Comparison of ENCODE assay signal across 8 mouse cellular contexts in the genomic region with DNA sequence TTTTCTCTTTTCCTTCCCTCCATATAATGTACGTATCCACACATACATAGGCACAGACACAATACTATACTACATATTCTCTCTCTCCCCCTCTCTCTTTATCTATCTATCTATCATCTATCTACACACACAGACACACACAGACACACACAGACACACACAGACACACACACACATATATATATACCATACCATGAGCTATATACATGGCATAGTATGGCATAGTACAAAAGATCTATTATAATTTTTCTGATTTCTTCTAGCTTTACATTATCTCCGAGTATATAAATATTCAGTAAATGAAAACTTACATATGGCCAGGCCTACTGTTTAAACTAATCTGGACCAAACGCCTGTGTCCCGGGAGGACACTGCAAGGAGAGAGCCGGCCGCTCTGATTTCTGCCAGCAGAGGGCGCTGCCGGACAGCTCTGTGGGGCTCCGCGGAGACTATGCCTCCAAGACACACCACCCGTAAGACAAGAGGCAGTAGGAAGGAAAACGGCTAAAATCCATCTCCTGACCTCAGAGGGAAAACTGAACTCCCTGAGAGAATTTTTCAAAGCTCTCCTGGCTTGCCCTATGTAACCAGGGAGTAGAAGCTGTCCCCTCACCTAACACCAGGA. TPM values are rescaled to one million over a fixed set of nuclear protein-coding genes. Genes with fewer than 3 reads are reported as not detected.
A peak's percentile ranks its signal among the peaks of the same experiment; 100 is the strongest.
DNase-seq lines count a peak whose midpoint lies in the region; ATAC-seq and TF ChIP-seq lines count a peak whose summit lies in the region.

No protein-coding gene starts in this region.

- no peaks in the 10 kb centered on the region for H3K36me3 ChIP-seq in MEL (ENCODE audit: control insufficient read depth in 1 of 2, insufficient read depth in 2 of 2, low read length in 2 of 2)
- no peaks in the 10 kb centered on the region for H3K36me3 ChIP-seq in hindbrain, embryonic 11.5 days (ENCODE audit: control insufficient read depth, insufficient read depth, low read length)
- no peaks in the 10 kb centered on the region for H3K36me3 ChIP-seq in lung, postnatal 0 days (ENCODE audit: insufficient read depth, low read length)

- 0 out of 4 replicates have a peak overlapping the region, but pooled peaks of 1 of the 2 experiments have one; percentile 4 for H3K4me3 ChIP-seq in MEL (ENCODE audit: control insufficient read depth in 1 of 2, insufficient read depth in 1 of 2, low read depth in 2 of 2, low read length in 2 of 2)
- no peak overlapping the region for H3K4me3 ChIP-seq in hindbrain, embryonic 11.5 days (ENCODE audit: low read depth, low read length)
- no peak overlapping the region for H3K4me3 ChIP-seq in lung, postnatal 0 days (ENCODE audit: low read depth, low read length)

- no peak for TF ChIP-seq EP300 in MEL (IDR thresholded peaks at IDR 0.05; ENCODE audit: low read depth in 1 of 2, low read length in 2 of 2)
- TF ChIP-seq EP300 in lung, postnatal 0 days (IDR thresholded peaks at IDR 0.05): no peak

- H3K27ac ChIP-seq in MEL (ENCODE audit: control insufficient read depth, low read depth, low read length): no peak overlapping the region
- H3K27ac ChIP-seq in hindbrain, embryonic 11.5 days (ENCODE audit: low read depth, low read length): no peak overlapping the region
- H3K27ac ChIP-seq in lung, postnatal 0 days (ENCODE audit: low read length): no peak overlapping the region

- no peak for TF ChIP-seq POLR2A in MEL (IDR thresholded peaks at IDR 0.05; ENCODE audit: control insufficient read depth in 1 of 2, insufficient read depth in 1 of 2, low read depth in 1 of 2, low read length in 2 of 2, poor library complexity in 1 of 2)

- H3K9ac ChIP-seq in MEL (ENCODE audit: control insufficient read depth, low read depth, low read length, poor library complexity, severe bottlenecking): no peak overlapping the region
- H3K9ac ChIP-seq in hindbrain, embryonic 11.5 days (ENCODE audit: low read depth, low read length): no peak overlapping the region
- no peak overlapping the region for H3K9ac ChIP-seq in lung, postnatal 0 days (replicated peaks; ENCODE audit: low read depth)

- H3K27me3 ChIP-seq in MEL (ENCODE audit: control insufficient read depth in 1 of 2, insufficient read depth in 2 of 2, low read length in 2 of 2): peaks cover 0 to 2% of the 10 kb centered on the region in 2 experiments; a peak in 1 of 4 replicates
- no peaks in the 10 kb centered on the region for H3K27me3 ChIP-seq in hindbrain, embryonic 11.5 days (ENCODE audit: control insufficient read depth, insufficient read depth, low read length)
- no peaks in the 10 kb centered on the region for H3K27me3 ChIP-seq in lung, postnatal 0 days (replicated peaks; ENCODE audit: insufficient read depth, low read length)

- peak; percentile 84 for DNase-seq in MEL (ENCODE audit: low read depth, low spot score)
- DNase-seq in cerebellum, adult 8-10 months: peak; percentile 92
- peak; percentile 82 for DNase-seq in forelimb bud, embryonic 11.5 days (ENCODE audit: low read depth, low spot score)
- peak; percentile 94 for DNase-seq in hindbrain, embryonic 11.5 days (ENCODE audit: low spot score)
- DNase-seq in layer of hippocampus, postnatal 10 days (ENCODE audit: low spot score in 2 of 2): peak; percentile 93 to 94
- DNase-seq in lung, postnatal 0 days (ENCODE audit: low spot score): peak; percentile 90
- DNase-seq in ovary, postnatal 14 days (ENCODE audit: low spot score): peak; percentile 96
- DNase-seq in thymus, postnatal 10 days (ENCODE audit: low spot score in 2 of 2): peak; percentile 61 to 91

- WGBS in hindbrain, embryonic 11.5 days: 9% methylated on average over 12 of the region's 12 CpGs
- WGBS in lung, postnatal 0 days: 8% methylated on average over 12 of the region's 12 CpGs

- peak; percentile 83 to 96 (median 89) for TF ChIP-seq CTCF in MEL (IDR thresholded peaks at IDR 0.05 in 2 of 3, conservative IDR thresholded peaks at IDR 0.05 in 1 of 3; ENCODE audit: control insufficient read depth in 1 of 3, insufficient read depth in 1 of 3, low read depth in 2 of 3, low read length in 3 of 3, poor library complexity in 1 of 3, severe bottlenecking in 1 of 3)
- peak; percentile 96 for TF ChIP-seq CTCF in lung, postnatal 0 days (IDR thresholded peaks at IDR 0.05)

- no peaks in the 10 kb centered on the region for H3K4me1 ChIP-seq in MEL (ENCODE audit: control insufficient read depth in 1 of 2, insufficient read depth in 2 of 2, low read length in 2 of 2)
- H3K4me1 ChIP-seq in hindbrain, embryonic 11.5 days (replicated peaks; ENCODE audit: control insufficient read depth, insufficient read depth, low read length): no peaks in the 10 kb centered on the region; the same call in 1 of the 2 replicates
- H3K4me1 ChIP-seq in lung, postnatal 0 days (ENCODE audit: insufficient read depth, low read depth, low read length): peaks cover under 1% of the 10 kb centered on the region

- TF ChIP-seq RAD21 in MEL (IDR thresholded peaks at IDR 0.05; ENCODE audit: low read depth, low read length): peak; percentile 93

- no peaks in the 10 kb centered on the region for H3K9me3 ChIP-seq in MEL (replicated peaks; ENCODE audit: insufficient read depth, low read length)
- H3K9me3 ChIP-seq in hindbrain, embryonic 11.5 days (ENCODE audit: control insufficient read depth, low read length): no peaks in the 10 kb centered on the region
- H3K9me3 ChIP-seq in lung, postnatal 0 days (ENCODE audit: low read length): no peaks in the 10 kb centered on the region

- no peak overlapping the region for H3K4me2 ChIP-seq in hindbrain, embryonic 11.5 days (replicated peaks; ENCODE audit: low read depth, low read length)
- H3K4me2 ChIP-seq in lung, postnatal 0 days (replicated peaks; ENCODE audit: low read depth, low read length): no peak overlapping the region

- no peaks in the 10 kb centered on the region for H3K79me2 ChIP-seq in MEL (ENCODE audit: control insufficient read depth, insufficient read depth, low read length, poor library complexity)

- ATAC-seq in hindbrain, embryonic 11.5 days (ENCODE audit: low FRiP score): peak; percentile 80
- ATAC-seq in lung, postnatal 0 days: peak; percentile 79

TF ChIP-seq in MEL, 35 proteins besides CTCF, POLR2A, EP300 and RAD21:
- TF ChIP-seq SIN3A (IDR thresholded peaks at IDR 0.05; ENCODE audit: low read length) (0 out of 2 replicates have a peak, but pooled peaks have one; percentile 35), SMC3 (IDR thresholded peaks at IDR 0.05; ENCODE audit: low read depth, low read length) (peak; percentile 85), MAFK (IDR thresholded peaks at IDR 0.05; ENCODE audit: borderline replicate concordance, low read depth, low read length) (no peak), KAT2A (conservative IDR thresholded peaks at IDR 0.05; ENCODE audit: low read depth, low read length) (no peak), BHLHE40 (IDR thresholded peaks at IDR 0.05; ENCODE audit: borderline replicate concordance, low read depth, low read length) (no peak), ZC3H11A (IDR thresholded peaks at IDR 0.05; ENCODE audit: low read depth, low read length) (peak; percentile 82), HCFC1 (IDR thresholded peaks at IDR 0.05; ENCODE audit: low read depth, low read length) (no peak), MXI1 (IDR thresholded peaks at IDR 0.05; ENCODE audit: low read depth, low read length) (0 out of 2 replicates have a peak, but pooled peaks have one; percentile 26), USF1 (IDR thresholded peaks at IDR 0.05; ENCODE audit: low read depth, low read length) (no peak)

RNA-seq across cellular contexts. Expression of gene Thrsp, which starts 7.2 kb away (rescaled TPM):
- not detected in 2 replicates for total RNA-seq in MEL (2012; rRNA removed)
- under 1 TPM in 1 of 2 experiments, not detected in 1; 0.06 TPM for polyA plus RNA-seq in MEL (2012; ENCODE audit: insufficient read depth in 1 of 2, insufficient read length in 2 of 2, low read depth in 1 of 2, low replicate concordance in 2 of 2, missing spikeins in 1 of 2)
- 0.17 and 0.35 TPM in 2 replicates for polyA plus RNA-seq in hindbrain, embryonic 11.5 days (2014; fragmentation: Nextera tagmentation; extraction: Ambion mirVana)
- 10 to 100 TPM; 16.9 to 19.7 TPM for total RNA-seq in layer of hippocampus, postnatal 10 days (2021)
- polyA plus RNA-seq in lung, postnatal 0 days (2015; fragmentation: Nextera tagmentation; extraction: Ambion mirVana): 2.4 and 2.5 TPM in 2 replicates

RNA-seq across cellular contexts. Expression of gene Ndufc2, which starts 24.9 kb away (rescaled TPM):
- 250 and 280 TPM in 2 replicates for total RNA-seq in MEL (2012; rRNA removed)
- polyA plus RNA-seq in MEL (2012; ENCODE audit: insufficient read depth in 1 of 2, insufficient read length in 2 of 2, low read depth in 1 of 2, low replicate concordance in 2 of 2, missing spikeins in 1 of 2): 100 to 1,000 TPM in 1 of 2 experiments, not detected in 1; 242 TPM
- 344 and 352 TPM in 2 replicates for polyA plus RNA-seq in hindbrain, embryonic 11.5 days (2014; fragmentation: Nextera tagmentation; extraction: Ambion mirVana)
- 100 to 1,000 TPM; 270 to 275 TPM for total RNA-seq in layer of hippocampus, postnatal 10 days (2021)
- polyA plus RNA-seq in lung, postnatal 0 days (2015; fragmentation: Nextera tagmentation; extraction: Ambion mirVana): 461 and 535 TPM in 2 replicates

RNA-seq across cellular contexts. Expression of gene Kctd14, which starts 26.4 kb away (rescaled TPM):
- total RNA-seq in MEL (2012; rRNA removed): 0.56 and 0.58 TPM in 2 replicates
- under 1 TPM in 1 of 2 experiments, not detected in 1; 0.77 TPM for polyA plus RNA-seq in MEL (2012; ENCODE audit: insufficient read depth in 1 of 2, insufficient read length in 2 of 2, low read depth in 1 of 2, low replicate concordance in 2 of 2, missing spikeins in 1 of 2)
- polyA plus RNA-seq in hindbrain, embryonic 11.5 days (2014; fragmentation: Nextera tagmentation; extraction: Ambion mirVana): 0.46 and 0.85 TPM in 2 replicates
- total RNA-seq in layer of hippocampus, postnatal 10 days (2021): 1 to 10 TPM; 2.1 to 3.1 TPM
- 4.8 and 6.7 TPM in 2 replicates for polyA plus RNA-seq in lung, postnatal 0 days (2015; fragmentation: Nextera tagmentation; extraction: Ambion mirVana)

RNA-seq across cellular contexts. Expression of gene Alg8, which starts 53.3 kb away (rescaled TPM):
- total RNA-seq in MEL (2012; rRNA removed): 8.9 and 9.1 TPM in 2 replicates
- polyA plus RNA-seq in MEL (2012; ENCODE audit: insufficient read depth in 1 of 2, insufficient read length in 2 of 2, low read depth in 1 of 2, low replicate concordance in 2 of 2, missing spikeins in 1 of 2): 10 to 100 TPM in 1 of 2 experiments, not detected in 1; 29.0 TPM
- polyA plus RNA-seq in hindbrain, embryonic 11.5 days (2014; fragmentation: Nextera tagmentation; extraction: Ambion mirVana): 31.9 and 33.3 TPM in 2 replicates
- total RNA-seq in layer of hippocampus, postnatal 10 days (2021): 10 to 100 TPM; 10.6 to 11.3 TPM
- polyA plus RNA-seq in lung, postnatal 0 days (2015; fragmentation: Nextera tagmentation; extraction: Ambion mirVana): 11.0 TPM in 2 replicates

RNA-seq across cellular contexts. Expression of gene Ints4, which starts 56.0 kb away (rescaled TPM):
- 52.9 and 53.7 TPM in 2 replicates for total RNA-seq in MEL (2012; rRNA removed)
- 10 to 100 TPM in 1 of 2 experiments, not detected in 1; 73.9 TPM for polyA plus RNA-seq in MEL (2012; ENCODE audit: insufficient read depth in 1 of 2, insufficient read length in 2 of 2, low read depth in 1 of 2, low replicate concordance in 2 of 2, missing spikeins in 1 of 2)
- 64.8 and 66.3 TPM in 2 replicates for polyA plus RNA-seq in hindbrain, embryonic 11.5 days (2014; fragmentation: Nextera tagmentation; extraction: Ambion mirVana)
- total RNA-seq in layer of hippocampus, postnatal 10 days (2021): 10 to 100 TPM; 27.5 to 30.1 TPM
- 19.8 and 21.2 TPM in 2 replicates for polyA plus RNA-seq in lung, postnatal 0 days (2015; fragmentation: Nextera tagmentation; extraction: Ambion mirVana)
